Mouse (Mus musculus) urinary bladder, postnatal 10 days (tissue): ENCODE data around the gene Ccdc92.

ENCODE experiments used
- DNase-seq: peaks from one replicate; pipeline ENCODE4 v3.0.0; 2022; ENCODE audit warnings: low spot score

Gene Ccdc92

GRCm38 (mm10) chr5:124862013-124862866, at the start of gene Ccdc92, which contains the start of gene Zfp664:
Gene Ccdc92 (minus strand): TSS chr5:124862424.
Gene Zfp664 (plus strand): TSS chr5:124862691.
- peak; percentile 83 for DNase-seq

DNA sequence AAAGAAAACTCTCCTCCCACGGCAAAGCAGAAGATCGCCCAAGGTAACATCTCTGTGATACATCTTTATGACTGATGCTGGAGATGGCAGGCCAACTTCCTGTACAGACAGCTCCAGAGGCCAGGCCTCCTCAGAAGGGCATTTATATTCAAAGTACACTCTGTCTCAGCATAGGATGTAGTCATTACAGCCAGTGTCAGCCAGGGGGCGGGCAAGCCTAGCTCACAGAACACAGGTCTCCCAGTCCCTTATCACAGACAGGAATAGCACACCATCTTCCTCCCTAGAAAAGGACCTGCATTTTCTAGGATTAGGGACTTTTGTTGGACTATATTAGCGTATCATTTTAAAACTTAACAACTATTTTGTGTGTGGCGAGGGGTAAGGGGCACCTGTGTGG, 46.6 kb upstream of the Ccdc92 start:
- peak; percentile 41 for DNase-seq

GRCm38 (mm10) chr5:124906890-124907289, 44.7 kb upstream of the Ccdc92 start:
- no peak for DNase-seq

GRCm38 (mm10) chr5:124903852-124904251, 41.6 kb upstream of the Ccdc92 start:
- DNase-seq: no peak

DNA sequence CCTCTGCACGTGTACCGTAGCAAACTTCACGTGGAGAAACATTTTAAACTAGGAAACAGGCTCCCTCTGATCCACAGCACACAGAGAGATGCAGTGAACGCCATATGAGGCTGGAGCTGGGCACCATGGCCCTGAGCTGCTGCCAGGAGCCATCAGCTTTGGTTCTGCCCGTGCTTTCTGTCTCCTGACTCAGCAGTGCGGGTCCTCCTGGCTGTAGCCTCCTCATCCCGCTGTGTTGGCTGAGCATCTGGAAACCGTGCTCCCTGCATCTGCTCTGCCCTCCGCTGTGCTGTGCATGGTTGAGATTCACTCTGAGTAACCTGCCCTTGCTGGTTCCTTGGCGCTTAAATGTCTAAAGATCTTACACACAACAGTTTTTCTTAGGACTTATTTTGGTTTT, 40.0 kb upstream of the Ccdc92 start:
- no peak for DNase-seq

- DNase-seq: no peak
Measured at GRCm38 (mm10) chr5:124901675-124902074, 39.5 kb upstream of the Ccdc92 start.

DNA sequence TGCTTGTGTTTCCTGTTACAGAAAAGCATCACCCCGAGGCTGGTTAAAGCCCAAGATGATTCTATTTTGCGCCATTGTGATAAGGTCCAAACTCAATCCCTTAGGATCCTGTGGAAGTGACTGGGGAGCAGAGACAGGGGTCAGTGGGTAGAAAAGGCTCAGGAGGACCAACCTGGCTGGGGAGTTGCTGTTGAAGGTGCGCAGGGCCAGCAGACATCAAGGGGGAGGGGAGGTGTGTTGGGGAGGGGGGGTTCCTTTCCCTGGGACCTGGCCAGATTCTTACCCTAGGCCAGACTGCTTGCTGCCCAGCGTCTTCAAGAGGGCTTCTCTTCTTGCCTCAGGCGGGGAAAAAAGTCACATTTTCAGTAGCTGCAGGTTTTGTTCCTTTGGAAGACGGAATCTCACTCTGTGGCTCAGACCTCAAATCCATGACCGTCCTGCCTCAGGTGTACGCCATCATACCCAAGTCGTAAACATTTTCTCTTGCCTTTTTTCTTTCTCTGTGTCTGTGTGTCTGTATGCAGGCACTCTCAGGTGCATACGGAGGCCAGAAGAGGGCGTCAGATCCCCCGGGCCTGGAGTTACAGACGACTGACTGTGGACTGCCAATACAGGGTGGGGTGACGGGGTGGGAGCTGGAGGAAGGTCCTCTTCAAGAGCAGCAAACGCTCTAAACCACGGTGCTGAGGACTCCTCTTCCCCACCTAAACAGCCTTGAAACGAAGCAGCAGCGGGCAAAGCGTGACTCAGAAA, 38.7 kb upstream of the Ccdc92 start:
- no peak for DNase-seq

GRCm38 (mm10) chr5:124899945-124900631, 37.9 kb upstream of the Ccdc92 start:
- DNase-seq: peak; percentile 65

DNA sequence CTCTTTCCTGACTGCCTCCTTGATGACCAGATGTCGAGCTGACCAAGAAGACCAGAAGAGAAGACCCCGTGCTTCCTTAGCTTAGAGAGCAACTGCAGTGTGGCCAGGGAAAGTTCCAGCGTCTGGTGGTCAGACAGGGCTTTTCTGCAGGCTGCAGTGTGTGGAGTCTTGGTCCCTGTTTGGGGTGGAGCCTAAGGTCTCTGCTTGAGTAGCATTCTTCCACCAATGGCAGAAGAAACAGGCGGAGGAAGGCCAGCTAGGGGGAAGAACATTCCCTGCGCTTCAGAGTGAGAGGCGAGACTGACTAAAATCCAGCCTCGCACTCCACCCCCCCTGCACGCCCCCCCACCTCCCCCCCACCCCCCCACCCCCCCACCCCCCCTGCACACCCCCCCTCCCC, 33.9 kb upstream of the Ccdc92 start:
- DNase-seq: no peak

DNA sequence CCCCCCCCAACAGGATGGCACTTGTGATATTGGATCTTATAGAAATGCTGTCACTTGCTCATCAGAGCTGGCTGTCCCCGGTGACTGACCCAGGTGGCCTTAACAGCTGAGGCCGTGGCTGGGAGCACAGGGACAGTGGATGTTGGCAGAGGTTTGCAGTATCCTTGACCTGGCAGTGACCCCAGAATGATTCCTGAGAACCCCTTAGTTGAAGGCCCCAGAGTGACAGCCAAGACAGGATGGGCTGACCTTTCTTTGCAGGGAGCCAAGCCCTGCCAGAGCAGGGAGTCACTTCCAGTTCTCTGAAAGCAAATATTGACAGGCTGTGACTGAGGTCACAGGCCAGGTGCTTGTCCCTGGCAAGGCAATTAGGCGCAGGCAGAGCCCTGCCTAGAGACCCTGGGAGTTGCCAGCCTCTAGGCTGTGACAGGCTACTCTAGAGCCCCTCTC, 29.7 kb upstream of the Ccdc92 start:
- no peak for DNase-seq

GRCm38 (mm10) chr5:124888661-124889060, 26.4 kb upstream of the Ccdc92 start:
- DNase-seq: no peak

DNA sequence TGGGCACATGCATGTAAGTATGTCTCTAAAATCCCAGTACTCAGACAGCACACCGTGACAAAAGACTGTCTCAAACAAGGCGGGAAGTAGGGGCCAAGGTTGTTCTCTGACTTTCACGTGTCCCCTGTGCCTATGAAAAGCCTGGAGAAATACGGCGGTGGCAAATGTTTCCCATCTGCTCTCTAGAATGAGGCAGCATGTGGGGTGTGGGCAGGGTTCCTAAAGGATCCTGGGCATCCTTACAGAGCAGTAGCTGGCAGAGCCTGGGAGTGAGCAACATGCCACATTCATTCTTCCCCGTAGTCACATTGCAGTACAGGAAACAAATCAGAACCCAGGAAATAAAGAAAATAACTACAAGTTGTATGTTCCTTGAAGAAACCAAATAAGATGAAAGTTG, 21.7 kb upstream of the Ccdc92 start:
- no peak for DNase-seq

GRCm38 (mm10) chr5:124879801-124880200, 17.6 kb upstream of the Ccdc92 start:
- DNase-seq: no peak

DNA sequence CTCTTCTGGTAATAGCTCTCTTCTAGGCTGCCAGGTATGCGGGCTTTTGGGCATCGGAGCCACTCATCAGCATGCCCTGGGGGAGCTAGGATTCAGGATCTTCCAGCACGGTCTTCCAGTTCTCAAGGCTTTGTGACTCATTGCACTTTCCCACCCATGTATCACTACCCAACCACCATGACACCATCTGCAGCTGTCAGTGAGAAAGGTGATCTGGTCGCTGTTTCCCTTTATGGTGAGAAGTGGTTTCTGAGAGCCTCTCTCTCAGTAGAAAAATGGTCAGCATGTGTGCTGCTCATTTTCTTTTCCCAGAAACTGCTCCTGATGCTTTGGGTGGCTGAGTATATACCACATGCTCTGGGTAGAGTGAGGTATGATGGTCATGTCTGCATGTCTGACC, 17.0 kb upstream of the Ccdc92 start:
- no peak for DNase-seq

DNA sequence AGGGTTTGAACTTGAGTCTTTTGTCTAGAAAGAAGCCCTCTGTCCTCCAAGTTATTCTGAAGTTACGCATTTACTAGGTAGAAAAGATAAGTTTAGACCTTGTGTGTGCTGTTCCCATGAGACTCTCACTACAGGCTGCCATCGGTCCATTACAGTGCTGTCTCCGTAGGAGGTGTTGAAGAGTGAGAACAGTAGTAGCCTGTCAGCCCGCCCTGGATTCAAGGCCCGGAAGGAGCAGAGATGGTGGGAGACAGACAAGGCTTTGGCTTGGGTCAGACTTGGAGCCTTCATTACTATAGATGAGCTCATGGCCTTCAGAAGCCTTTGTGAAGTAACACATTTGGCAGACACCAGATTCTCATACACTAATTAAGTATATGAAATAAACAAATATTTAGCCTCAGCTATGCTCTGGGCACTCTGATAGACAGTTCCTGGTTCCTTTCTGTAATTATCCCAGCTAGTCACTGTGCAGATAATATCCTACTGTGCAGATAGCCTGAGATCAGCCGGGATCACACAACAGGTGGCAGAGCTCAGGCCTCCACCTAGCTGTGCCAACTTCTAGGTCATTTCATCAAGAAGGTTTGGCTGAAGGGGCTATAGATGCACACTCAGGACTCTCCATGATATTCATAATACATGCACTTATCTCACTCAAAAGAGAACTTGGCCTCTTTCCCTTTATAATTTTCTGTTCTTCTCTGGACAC, 11.8 kb upstream of the Ccdc92 start:
- no peak for DNase-seq

GRCm38 (mm10) chr5:124873096-124873495, 10.9 kb upstream of the Ccdc92 start:
- DNase-seq: no peak

GRCm38 (mm10) chr5:124872033-124872432, 9.8 kb upstream of the Ccdc92 start:
- no peak for DNase-seq

DNA sequence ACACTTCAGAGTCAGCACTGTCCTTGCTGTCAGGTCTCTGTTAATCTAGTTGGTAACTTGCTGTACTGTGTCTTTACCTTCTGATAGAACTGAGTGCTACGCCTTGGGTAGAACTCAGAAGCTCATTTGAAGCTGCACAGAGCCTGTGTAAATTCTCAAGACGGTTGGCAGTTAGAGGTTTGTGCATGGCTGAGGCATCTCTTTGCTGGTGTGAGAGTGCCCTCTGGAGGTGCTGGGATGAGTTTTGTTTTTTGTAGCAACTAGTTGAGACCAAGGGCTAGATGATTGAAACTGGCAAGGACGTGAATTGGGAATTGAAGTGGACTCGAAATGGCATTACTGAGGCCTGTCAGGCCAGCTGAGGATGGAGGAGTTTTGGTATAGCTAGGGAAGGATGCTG, 6.8 kb upstream of the Ccdc92 start:
- DNase-seq: no peak

DNA sequence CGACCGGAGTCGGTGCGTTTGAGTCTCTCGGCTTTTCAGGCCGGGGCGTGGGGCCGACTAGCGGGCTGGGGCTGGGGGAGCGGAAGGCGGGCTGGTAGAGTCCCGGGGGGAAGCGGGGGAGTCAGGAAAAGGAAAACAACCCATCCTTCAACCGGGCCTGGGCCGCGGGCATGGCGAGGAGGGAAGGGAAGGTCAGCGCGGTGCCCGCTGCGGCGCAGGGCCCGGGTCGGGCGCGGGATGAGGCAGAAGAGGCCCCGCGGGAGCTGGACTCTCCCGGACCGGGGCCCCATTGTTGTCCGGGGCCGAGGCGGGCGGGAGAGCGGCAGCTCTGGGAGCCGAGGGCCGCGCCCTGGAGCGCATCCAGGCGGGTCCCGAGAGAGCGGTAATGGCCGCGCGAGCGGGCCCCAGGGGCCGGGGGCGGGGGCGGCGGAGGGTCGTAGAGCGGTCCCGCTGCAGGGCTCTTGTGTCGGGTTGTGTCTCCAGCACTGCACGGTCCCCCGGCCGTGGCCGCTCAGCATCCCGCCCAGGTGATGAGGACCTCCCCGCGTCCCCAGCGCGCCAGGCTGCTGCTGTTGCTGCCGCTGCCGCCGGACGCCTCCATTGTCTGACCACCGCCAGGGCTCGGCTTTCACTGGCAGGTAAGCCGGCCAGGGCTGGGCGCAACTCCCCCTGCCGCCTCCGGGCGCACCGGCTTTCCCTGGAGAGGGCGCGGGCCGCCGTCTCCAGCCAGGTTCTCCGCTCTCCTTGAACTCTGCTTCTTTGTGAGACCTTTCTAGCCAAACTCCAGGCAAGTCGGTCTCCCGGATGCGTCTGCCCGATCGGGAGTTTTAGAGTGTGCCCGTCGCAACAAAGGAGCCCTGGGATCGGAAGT, 882 bp upstream of the Ccdc92 start:
- peak; percentile 13 for DNase-seq

DNA sequence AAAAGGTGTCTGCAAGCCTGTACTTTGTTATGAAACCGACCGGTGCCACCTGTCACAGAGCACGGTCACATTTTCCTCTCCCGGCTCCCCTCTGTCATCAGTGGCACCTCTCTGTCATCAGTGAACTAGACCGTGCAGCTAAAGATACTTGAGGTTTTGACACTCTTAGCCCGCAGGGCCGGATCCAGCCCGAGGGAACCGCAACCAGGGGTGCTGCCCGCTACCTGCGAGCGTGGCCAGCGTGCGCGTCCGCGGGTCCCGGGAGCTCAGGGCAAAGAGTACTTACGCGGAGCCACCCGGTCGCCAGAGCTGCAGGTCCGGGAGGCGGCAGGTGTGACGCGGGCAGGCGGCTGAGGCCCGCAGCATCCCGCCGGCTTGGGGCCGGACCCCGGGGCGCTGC, 761 bp downstream of the Ccdc92 start:
- DNase-seq: no peak

DNA sequence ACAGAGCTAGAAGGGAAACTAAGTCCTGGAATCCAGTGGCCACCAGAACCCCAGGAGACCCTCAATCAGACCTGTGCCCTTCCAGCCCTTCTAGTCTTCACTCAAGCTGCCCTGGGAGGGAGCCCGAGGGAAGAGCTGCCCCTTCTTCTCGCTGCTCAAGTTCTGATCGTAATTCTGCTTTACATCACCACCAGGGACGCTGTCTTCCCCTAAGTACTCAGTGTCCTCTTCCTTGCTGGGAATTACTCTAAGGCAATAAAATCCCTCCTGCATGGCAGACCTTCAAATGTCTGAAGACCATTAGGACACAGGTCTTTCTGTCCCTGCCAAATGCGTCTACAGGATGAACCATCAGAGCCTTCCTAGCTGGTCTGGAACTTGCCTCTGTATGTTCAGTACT, 2.2 kb downstream of the Ccdc92 start:
- no peak for DNase-seq
